Mouse (Mus musculus): ENCODE measurements around the gene Olfr1419.
A peak's percentile ranks its signal among the peaks of the same experiment; 100 is the strongest.
"Not testable (repeated sequence)": the region's sequence is repeated elsewhere in the genome, so short reads cannot be mapped to it uniquely, and the experiment has no call there.

Gene Olfr1419

GRCm38 (mm10) chr19:11875006-11875405 is at the start of gene Olfr1419:
Gene Olfr1419, minus strand, starts transcription at chr19:11875106.
- no peak for DNase-seq (ENCODE audit: low spot score)

- DNase-seq (ENCODE audit: low spot score) = not testable (repeated sequence)
Observed at GRCm38 (mm10) chr19:11922515-11922914, 47.6 kb upstream of the Olfr1419 start.

GRCm38 (mm10) chr19:11922068-11922467 is 47.2 kb upstream of the Olfr1419 start:
- DNase-seq (ENCODE audit: low spot score) = no peak

GRCm38 (mm10) chr19:11915804-11916203 is 40.9 kb upstream of the Olfr1419 start:
- DNase-seq (ENCODE audit: low spot score) = peak; percentile 41

- DNase-seq (ENCODE audit: low spot score) = peak; percentile 82
Observed at GRCm38 (mm10) chr19:11912533-11913121, 37.7 kb upstream of the Olfr1419 start.

GRCm38 (mm10) chr19:11912037-11912532 is 37.2 kb upstream of the Olfr1419 start, which contains the start of gene Patl1:
Gene Patl1, plus strand, starts transcription at chr19:11912399.
- peak; percentile 99 for DNase-seq (ENCODE audit: low spot score)

GRCm38 (mm10) chr19:11911603-11912002 is 36.7 kb upstream of the Olfr1419 start:
- peak; percentile 32 for DNase-seq (ENCODE audit: low spot score)

GRCm38 (mm10) chr19:11911021-11911420 is 36.1 kb upstream of the Olfr1419 start:
- DNase-seq (ENCODE audit: low spot score) = no peak

- DNase-seq (ENCODE audit: low spot score) = no peak
Observed at GRCm38 (mm10) chr19:11886265-11886664, 11.4 kb upstream of the Olfr1419 start, which contains the start of gene Olfr1420. Gene Olfr1420, plus strand, starts transcription at chr19:11886565.

GRCm38 (mm10) chr19:11878404-11878803 is 3.5 kb upstream of the Olfr1419 start:
- not testable (repeated sequence) for DNase-seq (ENCODE audit: low spot score)

- DNase-seq (ENCODE audit: low spot score) = no peak
Observed at GRCm38 (mm10) chr19:11867837-11868236, 7.1 kb downstream of the Olfr1419 start.

GRCm38 (mm10) chr19:11860966-11861365 is 13.9 kb downstream of the Olfr1419 start, which contains the start of gene Olfr1418:
Gene Olfr1418, minus strand, starts transcription at chr19:11861066.
- DNase-seq (ENCODE audit: low spot score) = no peak

GRCm38 (mm10) chr19:11856506-11856905 is 18.4 kb downstream of the Olfr1419 start:
- no peak for DNase-seq (ENCODE audit: low spot score)

GRCm38 (mm10) chr19:11854821-11855220 is 20.1 kb downstream of the Olfr1419 start:
- no peak for DNase-seq (ENCODE audit: low spot score)

GRCm38 (mm10) chr19:11852652-11853051 is 22.3 kb downstream of the Olfr1419 start:
- DNase-seq (ENCODE audit: low spot score) = no peak

GRCm38 (mm10) chr19:11846333-11846732 is 28.6 kb downstream of the Olfr1419 start:
- no peak for DNase-seq (ENCODE audit: low spot score)

GRCm38 (mm10) chr19:11839119-11839518 is 35.8 kb downstream of the Olfr1419 start, which contains the start of gene Olfr1417:
Gene Olfr1417, minus strand, starts transcription at chr19:11839219.
- DNase-seq (ENCODE audit: low spot score) = no peak

- DNase-seq (ENCODE audit: low spot score) = no peak
Observed at GRCm38 (mm10) chr19:11823346-11824065, 51.4 kb downstream of the Olfr1419 start.

- no peak for DNase-seq (ENCODE audit: low spot score)
Observed at GRCm38 (mm10) chr19:11820211-11820610, 54.7 kb downstream of the Olfr1419 start.

- peak; percentile 64 for DNase-seq (ENCODE audit: low spot score)
Observed at GRCm38 (mm10) chr19:11819800-11820199, 55.1 kb downstream of the Olfr1419 start.

GRCm38 (mm10) chr19:11819143-11819700 is 55.7 kb downstream of the Olfr1419 start, which contains the start of gene Stx3:
Gene Stx3, minus strand, starts transcription at chr19:11819403.
- no peak for DNase-seq (ENCODE audit: low spot score)

Data from testis, postnatal 14 days (tissue).